Mouse (Mus musculus) c-Kit-positive CD71-positive TER-119-negative erythroid progenitor cells, embryonic 14.5 days (primary cell): ENCODE results near the gene Cep112.

ENCODE experiments used
- DNase-seq: peaks from one replicate; pipeline ENCODE4 v3.0.0-alpha.2; 2013; ENCODE audit warnings: low read depth

The Cep112 gene

DNA sequence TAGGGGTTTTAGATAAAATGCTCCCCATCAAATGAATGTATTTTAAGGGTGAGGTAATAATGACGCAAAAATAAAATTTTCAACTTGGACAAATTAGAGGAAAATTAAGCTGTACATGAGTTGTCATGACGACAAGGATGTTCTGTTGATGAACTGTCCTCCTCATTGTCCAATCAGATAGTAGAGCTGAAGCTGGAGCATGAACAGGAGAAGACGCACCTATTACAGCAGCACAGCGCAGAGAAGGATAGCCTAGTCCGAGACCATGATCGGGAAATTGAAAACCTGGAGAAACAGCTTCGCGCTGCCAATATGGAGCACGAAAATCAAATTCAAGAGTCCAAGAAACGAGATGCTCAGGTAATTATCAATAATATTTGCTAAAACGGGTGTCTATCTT, 181.0 kb downstream of the Cep112 start:
- no peak for DNase-seq

DNA sequence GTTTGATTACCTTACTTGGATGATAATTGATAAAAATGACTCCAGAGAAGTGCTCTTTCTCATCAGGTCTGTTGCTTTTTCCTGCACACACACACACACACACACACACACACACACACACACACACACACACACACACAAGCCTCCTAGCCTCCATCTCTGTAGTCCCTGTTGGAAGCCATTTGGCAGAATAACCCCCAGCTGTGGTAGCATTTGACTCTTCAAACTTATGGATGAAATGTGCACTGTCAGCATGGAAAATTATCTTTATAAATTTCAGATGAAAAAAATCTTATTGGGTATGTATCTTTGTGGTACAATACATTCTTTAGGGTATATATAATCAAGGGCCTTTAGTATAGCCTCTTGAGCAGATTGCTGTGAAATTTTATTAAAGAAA, 181.8 kb downstream of the Cep112 start:
- DNase-seq, result no peak

DNA sequence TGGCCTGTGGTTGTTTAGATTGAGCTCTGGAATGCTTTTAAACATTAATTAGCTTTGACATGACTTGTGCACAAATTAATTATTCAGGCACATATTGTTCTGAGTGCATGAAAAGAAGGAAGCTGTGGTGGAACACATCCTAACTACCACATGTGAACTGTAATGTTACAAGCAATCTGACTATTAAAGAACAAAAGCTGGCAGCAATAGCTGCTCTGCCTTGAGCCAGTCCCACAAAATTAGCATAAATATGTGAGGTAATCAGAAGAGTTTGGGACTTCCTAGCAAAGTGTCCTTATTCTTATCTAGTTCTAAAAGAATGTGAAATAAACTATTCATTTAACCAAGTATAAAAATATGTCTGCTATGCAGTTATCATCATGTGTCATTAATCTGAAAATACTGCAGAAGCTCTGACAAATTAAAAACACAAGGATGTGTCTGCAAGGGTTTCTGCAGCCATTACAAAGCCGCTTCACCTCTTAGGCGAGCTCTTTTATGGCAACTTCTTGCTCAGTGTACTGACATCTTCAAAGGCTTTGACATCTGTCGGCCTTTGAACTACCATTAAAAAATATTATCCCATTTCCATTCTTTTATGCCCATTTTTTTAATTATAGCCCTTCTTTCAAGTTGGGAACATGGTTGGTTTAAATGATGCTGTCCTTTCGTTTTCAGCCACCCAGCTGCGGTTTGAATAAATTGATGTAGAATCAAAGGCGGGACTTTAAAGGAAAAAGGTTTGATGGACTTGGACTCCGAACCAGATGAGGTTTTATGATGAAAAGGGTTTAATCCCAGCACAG, 195.8 kb downstream of the Cep112 start:
- DNase-seq, result no peak

DNA sequence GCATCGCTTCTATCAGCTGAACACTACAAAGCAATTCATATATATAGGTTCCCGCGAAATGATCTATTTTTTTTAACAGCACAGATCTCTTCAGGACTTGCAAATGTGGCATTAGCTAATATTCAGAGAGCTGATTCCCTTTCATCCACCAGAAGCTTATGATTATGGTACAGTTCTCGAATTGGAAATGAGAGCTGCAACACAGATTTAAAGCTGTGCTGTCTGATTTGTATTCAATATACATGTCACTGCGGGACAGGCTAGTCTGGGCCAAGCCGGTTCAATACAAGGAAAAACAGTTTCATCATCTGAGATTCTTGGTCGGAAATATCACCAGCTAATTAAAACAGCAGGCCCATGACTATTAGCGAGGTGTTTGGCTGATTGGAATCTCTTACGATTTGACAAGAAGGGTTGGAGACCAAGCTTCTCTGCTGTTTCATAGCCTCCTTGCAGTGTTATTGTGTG, 196.5 kb downstream of the Cep112 start:
- DNase-seq, result no peak

DNA sequence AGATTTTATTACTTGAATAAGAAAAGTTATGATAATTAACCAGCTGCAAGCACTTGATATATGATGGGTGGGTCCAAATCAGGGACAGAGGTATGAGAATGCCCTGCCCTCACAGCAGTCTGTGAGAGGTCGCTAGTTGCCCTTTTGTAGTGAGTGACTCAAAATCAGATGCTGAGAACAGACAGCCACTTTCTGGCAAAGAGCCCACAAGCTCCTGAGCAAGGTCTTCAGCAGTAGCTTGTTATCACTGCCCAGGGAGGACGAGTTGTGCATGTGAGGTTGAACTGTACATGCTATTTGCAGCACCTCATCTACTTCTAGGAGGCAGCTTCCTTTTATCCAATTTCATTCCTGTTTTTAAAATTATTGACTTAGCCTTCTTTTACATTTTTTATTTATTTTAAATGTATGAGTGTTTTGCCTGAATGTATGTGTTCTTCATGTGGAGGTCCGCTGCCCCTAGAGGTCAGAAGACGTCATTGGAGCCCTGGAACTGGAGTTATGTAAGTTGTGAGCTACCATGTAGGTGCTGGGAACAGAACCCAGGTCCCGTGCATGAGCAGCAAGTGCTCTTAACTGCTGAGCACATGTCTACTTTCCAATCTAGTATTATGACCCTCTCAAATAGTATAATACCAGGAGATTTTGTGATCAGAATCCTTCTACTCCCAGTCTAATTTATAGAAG, 200.7 kb downstream of the Cep112 start:
- no peak for DNase-seq

DNA sequence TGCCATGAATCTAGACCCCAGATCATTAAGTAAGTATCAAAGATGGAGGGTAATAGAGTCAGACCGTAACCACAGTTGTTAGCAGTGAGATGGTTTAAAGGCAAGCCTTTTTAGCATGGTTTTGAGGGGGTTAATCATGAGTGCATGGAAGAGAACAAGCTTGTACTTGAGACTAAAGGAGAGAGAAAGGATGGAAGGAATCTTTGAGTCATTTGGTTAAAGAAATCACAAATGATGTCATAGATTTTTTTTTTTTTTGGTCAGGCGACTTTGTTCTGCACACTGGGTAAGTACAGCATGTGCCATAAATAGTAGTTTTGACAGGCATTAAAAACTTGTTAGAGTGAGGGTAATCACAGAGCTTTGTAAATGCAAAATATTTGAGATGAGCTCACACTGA, 212.8 kb downstream of the Cep112 start:
- DNase-seq, result no peak

DNA sequence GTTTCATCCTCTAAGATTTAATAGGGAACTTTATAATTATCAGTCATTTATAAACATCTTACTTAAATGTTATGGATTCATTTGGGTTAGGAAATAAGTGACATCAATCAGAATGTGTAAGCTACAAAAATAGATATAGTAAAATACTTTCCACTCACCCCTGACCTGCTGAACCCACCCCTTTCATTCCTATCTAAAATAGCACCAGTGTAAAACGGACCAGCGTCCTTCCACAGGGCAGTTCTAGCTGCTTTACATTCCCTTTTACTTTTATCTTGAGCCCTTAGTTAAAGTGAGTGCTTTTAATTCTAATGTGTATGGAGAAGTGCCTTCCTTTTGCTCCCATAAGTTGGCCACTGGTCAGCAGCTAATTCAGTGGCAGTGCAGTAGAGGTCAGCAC, 230.6 kb downstream of the Cep112 start:
- no peak for DNase-seq

DNA sequence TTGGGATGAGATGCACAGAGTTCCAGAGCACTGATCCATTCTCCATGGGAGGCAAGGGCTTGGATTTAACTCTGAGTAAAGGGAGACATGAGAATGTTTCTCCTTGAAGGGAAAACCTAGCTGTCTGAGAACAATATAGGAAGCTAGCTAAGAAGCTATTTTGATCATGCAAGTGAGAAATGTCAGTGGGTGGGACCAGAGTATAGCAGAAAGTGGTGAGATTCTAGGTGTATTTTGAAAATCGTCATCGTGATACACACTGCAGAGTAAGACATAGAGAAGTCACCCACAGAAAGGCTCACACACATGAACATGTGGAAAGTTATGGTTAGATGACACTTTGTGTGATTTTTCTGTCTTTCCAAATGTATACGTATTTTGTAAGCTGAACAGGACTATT, 257.0 kb downstream of the Cep112 start:
- no peak for DNase-seq

DNA sequence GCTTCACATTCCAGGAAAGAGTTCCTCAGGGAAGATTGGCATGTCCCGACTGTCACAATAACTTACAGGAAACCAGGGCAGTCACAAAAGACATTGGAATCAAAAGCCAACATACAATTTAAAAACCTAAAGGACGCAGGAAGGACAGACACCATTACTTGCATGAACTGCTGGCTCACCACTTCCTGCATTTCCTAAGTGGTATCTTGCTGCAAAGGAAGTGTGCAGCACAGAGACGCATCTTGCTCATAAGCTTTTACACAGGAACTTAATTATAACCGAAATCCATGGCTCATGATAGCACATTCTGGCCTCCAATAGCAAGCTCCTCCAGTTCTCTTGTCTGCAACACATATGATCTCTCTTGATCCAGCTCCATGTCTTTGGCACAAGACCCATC, 271.6 kb downstream of the Cep112 start:
- no peak for DNase-seq

DNA sequence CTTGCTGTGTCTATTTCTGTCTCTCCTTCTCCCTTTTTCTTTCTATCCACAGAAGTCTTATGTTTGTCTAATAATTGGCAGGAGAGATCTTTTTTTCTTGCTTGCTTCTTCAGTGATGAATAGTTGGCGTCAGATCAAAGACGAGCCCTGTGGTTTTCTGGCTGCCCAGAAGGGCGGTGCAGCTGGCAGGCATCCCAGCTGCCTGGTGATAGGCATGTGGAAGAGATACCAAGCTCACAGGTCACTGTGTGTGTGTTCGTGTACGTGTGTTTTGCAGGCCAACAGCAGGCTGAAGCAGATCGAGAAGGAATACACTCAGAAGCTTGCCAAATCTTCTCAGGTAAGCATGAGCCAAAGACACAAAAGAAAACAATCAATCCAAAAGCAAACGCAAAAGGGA, 327.3 kb downstream of the Cep112 start:
- DNase-seq, result no peak

DNA sequence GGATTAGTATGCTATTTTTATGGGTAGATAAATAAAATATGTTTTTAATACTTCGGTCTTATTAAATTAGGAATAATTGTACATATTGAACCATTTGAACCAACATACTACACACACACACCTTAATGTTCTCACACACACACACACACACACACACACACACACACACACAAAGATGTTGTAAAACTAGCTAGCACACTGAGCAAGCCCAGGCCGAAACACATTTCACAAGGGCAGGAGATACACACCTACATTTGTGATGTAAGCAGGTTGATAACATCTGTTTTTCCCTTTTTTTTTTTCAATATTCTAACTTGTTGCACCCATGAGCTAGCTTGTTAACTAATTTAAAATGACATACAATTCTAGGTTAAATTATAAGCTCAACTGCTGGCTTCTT, 327.8 kb downstream of the Cep112 start:
- DNase-seq, result no peak

DNA sequence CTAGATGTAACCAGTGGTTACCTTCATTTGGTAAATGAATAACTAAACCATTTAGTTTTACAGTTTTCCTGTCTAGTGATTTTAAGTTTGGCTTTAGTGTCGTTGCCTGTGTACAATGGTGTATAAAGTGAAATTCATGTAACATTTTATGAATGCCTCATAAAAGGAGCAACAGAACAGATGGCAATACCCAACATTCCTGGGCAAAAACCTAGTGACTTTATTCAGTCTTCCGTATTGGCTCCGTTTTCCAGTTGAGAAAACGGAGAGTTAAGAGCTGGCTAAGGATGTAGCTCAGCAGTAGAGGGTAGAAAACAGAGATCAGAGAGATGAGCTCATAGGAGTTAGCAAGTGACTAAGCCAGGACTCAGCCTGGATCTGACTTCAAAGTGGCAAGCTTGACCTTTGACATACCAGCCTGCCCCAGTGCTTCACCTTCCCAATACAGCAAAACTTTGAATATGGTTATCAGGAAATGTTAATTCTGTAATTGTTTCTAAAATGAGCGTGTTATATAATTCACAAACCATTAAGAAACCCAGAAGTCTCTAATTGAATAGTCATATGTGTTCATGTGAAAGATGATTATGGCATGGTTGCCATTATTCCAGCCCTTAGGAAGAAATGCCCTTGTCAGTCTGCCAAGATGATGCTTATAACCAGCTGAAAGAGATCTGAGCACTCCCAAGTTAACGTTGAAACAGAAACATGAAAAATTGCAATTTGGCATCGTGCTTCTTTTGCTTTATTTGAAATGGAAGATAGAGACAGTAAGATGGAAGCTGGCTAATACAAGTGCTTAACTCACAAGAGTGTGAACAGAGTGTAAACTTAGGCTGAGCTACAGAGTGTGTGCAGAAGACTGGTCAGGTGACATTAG, 328.6 kb downstream of the Cep112 start:
- DNase-seq, result no peak

DNA sequence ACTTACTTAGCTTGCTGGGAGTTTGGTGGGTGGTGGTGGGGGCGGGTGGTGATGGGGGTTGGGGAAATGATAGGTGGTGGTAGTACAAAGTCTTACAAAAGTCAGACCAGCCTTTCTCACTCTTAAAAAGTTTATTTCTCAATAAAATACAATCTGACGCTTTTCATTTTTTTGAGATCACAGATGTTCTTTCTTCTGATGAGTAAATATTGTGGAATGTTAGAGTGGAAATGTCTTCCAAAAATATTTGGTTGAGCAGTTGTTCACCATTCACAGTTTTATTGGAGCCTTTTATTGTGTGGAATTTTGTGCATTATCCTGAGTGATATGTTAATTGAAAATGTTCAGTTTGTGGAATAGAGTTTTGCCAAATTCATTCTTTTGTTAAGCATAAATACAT, 332.2 kb downstream of the Cep112 start:
- DNase-seq, result no peak

DNA sequence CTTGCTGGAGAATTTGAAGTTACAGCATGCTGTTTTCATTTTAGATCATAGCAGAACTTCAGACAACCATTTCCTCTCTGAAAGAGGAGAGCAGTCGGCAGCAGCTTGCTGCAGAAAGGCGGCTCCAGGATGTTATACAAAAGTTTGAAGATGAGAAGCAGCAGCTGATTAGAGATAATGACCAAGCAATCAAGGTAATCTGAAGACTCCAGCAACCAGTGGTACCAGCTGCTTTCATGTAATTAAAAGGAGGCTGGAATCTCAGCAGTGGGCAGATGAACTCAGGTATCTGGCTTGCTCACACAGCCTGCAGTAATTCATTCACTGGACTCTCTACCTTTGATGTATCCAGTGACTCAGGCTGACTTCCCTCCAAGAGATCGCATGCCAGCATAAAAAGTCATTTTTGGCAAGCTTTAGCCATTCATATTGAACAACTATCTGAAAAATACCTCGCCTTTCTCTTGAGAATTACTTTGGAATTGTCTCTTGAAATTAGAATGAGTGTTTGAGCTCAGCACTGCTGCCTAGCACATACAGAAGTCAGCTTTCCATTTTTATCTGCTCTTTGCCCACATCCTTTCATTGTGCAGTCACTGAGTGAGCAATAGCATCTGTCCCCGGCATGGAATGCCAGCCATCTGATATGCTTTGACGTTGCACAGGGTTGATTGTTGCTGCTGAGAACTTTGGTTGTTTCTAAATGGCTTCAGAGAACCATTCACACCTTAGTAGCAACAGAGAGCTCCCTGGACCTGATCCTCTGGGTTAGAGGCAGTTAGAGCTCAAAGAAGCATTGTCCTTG, 332.8 kb downstream of the Cep112 start:
- no peak for DNase-seq

DNA sequence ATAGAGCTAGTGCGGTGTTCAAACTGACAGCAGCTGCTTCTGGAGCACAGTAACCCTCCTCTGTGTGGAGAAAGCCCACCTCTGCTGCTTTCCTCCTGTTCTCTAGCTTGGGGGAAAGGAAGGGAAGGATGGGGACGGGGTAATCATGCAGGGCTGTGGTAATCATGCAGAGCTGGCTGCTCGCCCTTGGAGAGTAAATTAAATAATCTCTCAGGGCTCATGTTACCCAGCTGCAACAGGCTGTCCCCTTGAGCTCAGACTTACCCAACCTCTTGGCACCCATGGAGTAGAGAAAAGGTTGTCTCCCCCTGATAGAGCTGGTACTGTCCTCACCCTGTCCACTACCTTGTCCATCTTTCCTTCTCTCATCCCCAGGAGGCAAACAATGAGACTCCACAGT, 345.1 kb downstream of the Cep112 start:
- DNase-seq, result no peak

DNA sequence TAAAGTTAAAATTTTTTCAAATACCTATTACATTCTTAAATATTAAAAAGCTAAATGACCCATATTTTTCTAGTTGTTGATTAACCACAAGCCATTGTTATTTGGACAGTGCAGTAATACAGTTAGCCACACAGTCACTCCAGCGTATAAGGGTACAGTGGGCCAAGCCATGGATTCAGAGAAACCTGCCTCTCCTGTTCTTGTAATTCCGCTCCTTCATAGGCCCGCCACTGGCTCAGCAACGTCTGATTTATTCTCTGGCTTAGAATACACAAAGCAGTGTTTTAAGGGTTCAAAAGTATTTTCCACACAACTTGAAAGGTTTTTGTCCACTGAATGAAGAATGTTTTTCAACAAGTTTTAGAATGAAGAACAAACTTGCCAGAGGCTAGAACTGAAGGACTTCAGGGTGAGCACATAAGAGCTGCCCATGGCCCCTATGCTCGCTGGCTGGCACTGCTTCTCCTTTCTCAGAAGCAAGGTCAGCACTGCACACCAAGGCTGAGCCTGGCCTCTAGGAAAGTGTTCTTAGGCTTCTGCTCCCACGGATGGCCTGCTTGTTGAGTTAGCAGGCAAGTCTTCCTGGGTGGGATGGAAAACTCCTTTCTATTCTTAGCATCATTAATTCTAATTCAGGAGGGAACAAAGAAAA, 349.2 kb downstream of the Cep112 start:
- no peak for DNase-seq

DNA sequence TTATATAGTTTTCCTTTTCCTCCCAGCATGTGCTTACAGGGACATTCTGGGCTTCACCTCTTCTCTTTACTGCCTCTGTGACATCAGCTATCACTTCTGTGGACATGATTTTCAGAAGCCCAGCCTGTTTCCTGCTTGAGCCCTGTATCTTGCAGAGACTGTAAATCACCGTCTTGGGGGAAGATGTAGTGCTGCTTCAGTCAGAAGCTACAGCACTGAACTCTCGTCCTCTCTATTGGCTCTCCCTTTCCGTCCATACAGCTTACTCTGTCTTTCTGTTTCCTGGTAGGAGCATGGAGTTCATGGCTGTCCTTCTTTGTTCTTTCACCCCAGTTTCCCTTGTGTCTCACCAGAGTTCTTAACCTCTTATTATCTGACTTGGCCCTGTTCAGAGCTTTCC, 352.2 kb downstream of the Cep112 start:
- DNase-seq, result no peak

DNA sequence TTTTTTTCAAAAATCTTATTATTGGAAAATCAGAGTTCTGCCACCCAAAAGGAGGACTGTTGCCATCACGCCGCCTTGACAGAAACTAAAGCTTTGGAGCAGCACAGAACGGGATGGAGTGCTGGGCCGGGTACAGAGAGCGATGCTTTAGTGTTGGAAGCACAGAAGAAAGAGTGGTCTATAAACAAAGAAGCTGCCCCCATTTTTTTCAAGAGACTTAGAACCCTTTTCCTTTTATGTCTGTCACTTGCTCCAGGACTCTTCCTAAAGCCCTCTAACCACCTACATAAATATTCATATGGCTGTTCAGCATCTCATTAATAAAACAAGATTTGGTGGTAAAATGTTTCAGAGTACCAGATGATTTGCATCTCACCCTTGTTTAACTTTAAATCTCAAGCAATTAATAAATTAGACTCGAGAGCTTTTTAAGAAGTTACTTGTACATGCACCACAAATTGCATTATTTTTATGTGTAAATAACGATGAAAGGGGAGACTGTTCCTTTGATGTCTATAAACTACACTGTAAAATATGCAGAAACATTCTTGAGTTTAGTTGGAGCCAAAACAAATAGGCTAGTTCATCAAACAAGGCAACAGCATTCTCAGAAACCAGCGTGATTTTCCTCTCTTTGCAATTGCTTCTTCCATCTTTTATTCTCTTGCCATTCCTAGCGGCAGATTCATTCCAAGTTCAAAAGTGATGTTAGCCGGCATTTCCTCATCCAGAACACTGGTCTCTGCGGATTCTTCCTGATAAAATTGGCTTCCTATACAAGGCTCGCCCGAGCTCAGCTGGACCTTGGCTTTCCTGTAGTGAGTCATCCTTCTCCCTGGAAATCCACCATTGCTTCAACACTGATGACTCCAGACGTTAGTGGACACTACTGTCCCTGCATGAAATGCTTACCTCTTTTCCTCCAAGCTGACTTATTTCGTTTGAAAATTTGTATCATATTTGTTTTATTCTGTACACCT, 355.6 kb downstream of the Cep112 start:
- DNase-seq, result no peak

DNA sequence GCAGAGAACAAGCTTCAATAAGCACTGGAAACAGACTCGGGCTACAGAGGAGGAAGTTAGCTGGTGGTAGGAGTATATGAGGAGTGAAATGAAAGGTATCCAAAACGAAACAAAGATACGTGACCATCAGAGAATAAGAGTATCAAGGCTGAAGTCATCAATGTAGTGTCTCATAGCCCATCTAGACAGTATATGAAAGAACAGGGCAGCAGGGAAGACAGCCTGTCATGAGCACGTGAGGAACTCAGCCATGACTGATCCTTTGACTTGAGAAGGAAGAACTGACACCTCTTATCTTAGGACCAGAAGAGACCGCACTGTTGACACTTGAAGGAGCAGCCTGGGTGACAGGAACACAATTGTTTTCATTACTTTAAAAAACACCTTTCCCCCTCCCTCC, 373.4 kb downstream of the Cep112 start:
- no peak for DNase-seq

DNA sequence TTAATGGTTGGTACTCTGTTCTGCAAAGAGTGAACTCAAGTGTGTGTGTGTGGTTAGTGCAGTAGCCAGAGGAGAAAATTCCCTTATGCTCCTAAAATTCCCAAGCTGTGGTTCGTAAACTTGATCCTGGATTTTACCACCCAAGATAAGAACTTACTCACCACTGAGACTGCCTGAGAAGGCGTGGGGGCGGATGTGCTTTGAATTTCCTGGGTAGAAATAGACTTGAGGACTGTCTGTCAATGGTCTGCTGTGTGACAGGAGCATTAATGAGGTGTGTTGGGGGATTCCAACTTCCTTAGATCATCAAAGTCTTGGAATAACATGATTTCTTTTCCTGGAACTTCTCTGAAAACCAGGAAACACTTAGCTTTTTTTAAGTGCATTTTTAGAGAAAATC, 374.7 kb downstream of the Cep112 start:
- no peak for DNase-seq
